Mouse (Mus musculus): ENCODE measurements around the gene Dand5. TPM values are rescaled to one million over a fixed set of nuclear protein-coding genes. Genes with fewer than 3 reads are reported as not detected.

The Dand5 gene
- total RNA-seq, 2 experiments from 2014 or later = 7.4 to 8.3 TPM

DNA sequence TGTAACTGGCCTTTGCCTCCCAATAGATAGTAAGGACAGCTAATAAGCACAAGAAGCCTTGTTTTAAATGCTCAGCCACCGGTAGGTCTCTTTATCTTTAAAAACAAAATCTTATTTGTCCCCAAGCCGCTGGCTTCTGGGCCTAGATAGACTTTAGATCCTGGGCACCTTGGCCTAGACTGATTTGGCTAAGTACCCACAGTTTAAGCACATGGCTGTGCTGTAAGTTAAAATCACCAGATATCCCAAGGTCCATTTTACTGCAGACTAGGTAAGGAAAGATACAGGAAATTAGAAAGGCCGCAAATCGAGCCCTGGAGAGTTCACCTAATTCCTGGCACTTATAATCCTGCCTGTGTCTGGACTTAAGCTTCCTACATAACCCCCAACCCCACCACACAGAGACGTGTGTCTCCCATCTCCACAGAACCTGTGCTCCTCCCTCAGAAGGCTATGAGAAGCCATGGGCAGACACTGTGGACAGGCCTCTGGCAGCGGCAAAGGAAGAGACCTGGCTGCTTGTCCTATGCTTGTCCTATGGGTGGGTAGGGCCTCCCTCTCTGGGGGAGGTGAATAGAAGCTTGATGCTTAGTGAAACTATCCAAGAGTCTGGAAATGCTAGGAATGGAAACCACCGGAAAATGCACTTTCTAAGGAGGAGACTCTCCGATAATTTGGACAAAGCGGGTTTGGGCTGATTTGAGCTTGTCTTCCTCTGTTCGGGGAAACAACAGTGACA lies 44.6 kb downstream of the Dand5 start:
- no peak for DNase-seq (ENCODE audit: extremely low spot score in 1 of 2, low spot score in 2 of 2)
- intact Hi-C loops (cut with DNase I) = no loop called here

DNA sequence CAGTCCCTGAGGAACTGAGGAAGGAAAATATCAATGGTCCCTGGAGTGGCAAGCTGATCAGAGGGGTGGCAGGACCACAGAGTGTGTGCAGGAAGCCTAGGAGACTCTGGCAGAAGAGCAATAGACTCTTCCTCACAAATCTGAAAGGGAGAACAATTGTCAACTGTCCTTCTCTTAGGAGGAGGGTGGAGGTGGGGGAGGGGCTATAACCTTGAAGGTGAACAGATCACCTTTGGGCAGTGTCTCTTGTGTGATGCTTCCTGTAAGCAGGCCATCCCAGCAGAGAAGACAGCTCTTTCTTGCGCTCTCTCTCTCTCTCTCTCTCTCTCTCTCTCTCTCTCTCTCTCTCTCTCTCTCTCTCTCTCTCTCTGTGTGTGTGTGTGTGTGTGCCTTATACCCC lies 46.1 kb downstream of the Dand5 start:
- DNase-seq (ENCODE audit: extremely low spot score in 1 of 2, low spot score in 2 of 2) = no peak
- intact Hi-C loops (cut with DNase I) = no loop called here

DNA sequence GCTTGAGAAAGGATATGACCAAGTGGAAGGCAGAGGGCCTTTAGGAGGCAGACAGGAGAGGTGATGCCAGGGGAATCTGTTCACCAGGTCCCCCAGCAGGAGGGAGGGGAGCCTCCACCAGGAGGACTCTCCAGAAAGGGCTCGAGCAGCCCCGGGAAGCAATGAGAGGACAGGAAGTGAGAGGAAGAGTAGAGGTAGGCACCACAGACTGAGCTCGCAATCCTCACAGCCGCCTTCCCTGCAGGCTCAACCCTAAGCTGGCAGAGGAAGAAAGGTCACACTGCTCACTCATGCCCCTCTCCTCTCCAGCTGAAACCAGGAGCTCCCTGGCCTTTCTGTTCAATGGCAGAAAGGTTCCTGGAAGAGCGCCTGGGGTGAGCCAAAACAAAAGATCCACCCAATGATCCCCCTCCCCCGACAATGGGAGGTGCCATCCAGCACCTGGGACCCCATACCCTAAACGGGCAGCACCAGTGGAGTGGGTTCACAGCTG lies 47.0 kb downstream of the Dand5 start:
- intact Hi-C loops (cut with DNase I) = no loop called here
- no peak for DNase-seq (ENCODE audit: extremely low spot score in 1 of 2, low spot score in 2 of 2)

DNA sequence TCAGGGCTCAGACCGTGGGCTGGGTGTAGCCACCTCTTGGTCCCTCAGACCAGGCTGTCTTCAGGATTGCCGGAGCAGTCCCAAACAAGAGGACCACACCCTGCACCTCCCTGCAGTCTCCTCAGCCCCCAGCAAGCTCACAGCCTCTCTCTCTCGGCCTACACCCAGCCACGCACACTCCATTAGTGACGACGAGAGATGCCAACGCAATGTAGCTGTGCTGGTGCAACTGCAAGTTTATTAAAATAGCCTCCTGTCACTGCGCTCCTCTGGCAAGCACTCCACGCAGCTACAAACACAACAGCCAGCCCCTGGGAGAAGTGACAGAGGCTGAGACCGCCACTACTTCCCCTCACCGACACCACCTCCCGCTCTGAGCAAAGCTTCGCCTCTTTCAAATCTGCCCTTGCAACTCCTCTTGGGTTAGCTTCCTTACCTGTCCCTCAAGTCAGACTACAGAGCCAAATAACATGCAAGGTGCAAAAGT lies 47.5 kb downstream of the Dand5 start:
- DNase-seq (ENCODE audit: extremely low spot score in 1 of 2, low spot score in 2 of 2) = no peak
- intact Hi-C loops (cut with DNase I) = no loop called here

DNA sequence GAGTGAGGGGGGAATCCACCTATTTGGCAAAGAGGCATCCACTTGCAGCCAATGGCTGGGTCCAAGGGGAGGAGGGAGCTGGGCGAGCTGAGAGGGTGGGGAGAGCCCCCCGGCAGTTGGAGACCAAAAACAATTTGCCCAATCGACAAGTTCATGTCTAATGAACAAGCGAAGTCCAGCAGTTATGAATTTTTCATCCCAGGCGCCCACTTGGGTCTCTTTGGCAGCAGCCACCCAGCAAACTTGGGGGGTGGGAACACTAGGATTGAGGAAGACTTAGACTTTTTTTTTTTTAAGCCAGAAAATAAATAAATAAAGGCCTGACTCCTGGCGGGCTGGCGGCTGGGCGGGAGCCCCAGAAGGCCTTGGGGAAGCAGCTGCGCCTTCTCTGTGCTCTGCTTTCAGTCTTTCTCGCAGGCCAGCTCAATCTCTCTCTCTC lies 48.1 kb downstream of the Dand5 start:
- peak in 1 of 2 experiments; percentile 78 for DNase-seq (ENCODE audit: extremely low spot score in 1 of 2, low spot score in 2 of 2)
- intact Hi-C loops (cut with DNase I) = no loop called here

DNA sequence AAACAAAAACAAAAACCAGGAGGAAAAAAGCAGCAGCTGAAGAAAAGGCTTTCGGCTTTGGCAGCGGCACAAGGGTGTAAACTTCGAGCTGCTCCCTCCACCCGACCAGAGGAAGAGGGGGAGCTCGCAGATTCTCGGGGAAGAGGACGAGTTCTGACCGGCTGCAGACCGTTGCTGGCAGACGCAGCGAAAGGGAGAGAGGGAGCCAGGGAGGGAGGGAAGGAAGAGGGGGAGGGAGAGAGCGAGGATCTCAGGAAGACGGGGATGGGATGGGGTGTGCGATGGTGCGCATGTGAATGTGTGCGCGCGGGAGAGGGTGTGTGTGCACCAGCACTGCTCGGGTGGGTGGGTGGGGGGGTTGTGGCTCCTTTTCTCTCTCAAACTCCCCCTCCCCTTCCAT lies 48.8 kb downstream of the Dand5 start:
- DNase-seq (ENCODE audit: extremely low spot score in 1 of 2, low spot score in 2 of 2) = peak; percentile 87 to 90
- intact Hi-C loops (cut with DNase I) = no loop called here

DNA sequence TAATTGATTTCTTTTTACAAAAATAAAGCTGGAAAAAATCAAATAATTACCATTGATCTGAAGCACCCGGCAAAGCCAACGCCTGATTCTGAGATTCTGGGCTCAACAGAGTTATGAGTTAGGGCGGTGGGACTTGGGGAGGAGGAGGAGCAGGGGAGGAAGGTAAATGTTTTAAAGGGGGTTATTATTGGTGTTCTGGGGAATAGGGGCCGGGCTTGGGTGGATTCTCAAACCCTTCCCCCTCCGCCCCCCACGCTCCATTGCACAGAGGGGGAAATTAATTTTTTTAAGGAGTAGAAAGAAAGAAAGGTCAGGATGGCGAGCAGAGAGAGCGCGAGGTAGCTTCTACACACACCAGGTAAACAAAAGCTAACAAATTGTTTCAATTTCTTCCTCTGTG lies 49.3 kb downstream of the Dand5 start:
- intact Hi-C loops (cut with DNase I) = no loop called here
- DNase-seq (ENCODE audit: extremely low spot score in 1 of 2, low spot score in 2 of 2) = no peak

DNA sequence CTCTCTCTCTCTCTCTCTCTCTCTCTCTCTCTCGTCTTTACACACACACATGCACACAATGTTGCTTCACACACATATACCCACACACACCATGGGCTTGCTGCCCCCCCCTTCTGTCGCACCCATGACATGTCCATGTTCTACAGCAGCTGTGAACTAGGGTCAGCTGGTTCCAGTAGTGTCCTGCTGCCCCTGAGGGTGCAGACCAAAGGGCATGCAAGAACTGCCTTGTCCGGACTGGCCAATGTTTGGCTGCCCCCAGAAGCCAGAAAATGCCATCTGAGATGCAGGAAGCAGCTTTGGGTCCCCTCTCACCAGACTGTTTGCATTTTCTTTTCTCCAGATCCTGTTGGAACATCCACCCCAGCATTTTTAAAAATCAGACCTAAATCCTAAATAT lies 50.0 kb downstream of the Dand5 start:
- intact Hi-C loops (cut with DNase I) = no loop called here
- DNase-seq (ENCODE audit: extremely low spot score in 1 of 2, low spot score in 2 of 2) = no peak

DNA sequence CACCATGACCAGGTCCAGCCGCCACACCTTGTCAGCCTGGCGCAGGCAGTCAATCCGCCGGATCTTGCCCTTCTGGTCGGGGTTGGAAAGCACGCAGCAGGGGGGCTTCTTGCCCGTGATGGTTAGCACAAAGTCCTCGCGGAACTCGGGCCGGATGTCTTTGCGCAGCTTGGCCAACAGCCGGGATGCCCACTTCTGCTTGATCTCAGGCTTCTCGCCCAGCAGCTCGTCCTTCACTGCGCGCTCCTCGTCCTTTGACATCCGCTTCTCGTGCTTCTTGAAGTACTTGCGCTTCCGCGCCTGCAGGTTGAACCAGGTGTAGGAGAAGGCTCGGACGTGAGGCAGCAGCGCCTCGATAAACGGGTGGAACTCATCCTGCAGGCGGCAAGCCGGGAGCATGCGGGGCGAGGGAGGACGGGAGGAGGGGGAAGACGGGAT lies 50.7 kb downstream of the Dand5 start:
- peak in 1 of 2 experiments; percentile 67 for DNase-seq (ENCODE audit: extremely low spot score in 1 of 2, low spot score in 2 of 2)
- intact Hi-C loops (cut with DNase I) = no loop called here

DNA sequence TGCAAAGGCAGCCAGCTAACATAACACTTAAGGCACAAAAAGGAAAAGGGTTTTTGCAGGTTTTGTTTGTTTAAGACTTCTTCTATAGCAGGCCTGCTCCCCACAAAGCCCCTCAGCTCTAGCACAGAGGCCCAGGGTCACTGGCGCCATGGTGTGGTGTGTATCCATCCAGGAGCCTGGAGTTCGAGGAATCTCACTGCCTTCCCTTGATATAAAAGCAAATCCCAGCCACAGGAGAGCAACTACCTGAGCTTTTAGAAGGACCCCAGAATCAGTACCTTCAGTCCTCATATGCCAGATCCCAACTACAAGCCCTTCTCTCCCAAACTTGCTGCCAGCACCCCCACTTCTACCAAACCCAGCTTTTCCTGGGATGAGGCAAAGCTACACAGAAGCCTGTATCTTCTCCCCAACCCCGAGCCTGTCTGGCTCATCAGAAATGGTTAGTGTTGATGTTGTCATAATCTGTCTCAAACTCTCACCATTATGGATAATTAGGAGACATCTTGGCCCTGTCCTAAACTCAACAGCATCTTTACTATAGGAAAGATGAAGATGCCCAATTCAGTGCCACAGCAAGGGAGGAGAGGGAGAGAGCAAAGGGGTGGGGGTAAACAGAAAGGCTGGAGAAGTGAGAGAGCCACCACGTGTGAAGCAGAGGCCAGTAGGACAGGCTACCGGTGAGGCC lies 51.5 kb downstream of the Dand5 start:
- intact Hi-C loops (cut with DNase I) = no loop called here
- no peak for DNase-seq (ENCODE audit: extremely low spot score in 1 of 2, low spot score in 2 of 2)

DNA sequence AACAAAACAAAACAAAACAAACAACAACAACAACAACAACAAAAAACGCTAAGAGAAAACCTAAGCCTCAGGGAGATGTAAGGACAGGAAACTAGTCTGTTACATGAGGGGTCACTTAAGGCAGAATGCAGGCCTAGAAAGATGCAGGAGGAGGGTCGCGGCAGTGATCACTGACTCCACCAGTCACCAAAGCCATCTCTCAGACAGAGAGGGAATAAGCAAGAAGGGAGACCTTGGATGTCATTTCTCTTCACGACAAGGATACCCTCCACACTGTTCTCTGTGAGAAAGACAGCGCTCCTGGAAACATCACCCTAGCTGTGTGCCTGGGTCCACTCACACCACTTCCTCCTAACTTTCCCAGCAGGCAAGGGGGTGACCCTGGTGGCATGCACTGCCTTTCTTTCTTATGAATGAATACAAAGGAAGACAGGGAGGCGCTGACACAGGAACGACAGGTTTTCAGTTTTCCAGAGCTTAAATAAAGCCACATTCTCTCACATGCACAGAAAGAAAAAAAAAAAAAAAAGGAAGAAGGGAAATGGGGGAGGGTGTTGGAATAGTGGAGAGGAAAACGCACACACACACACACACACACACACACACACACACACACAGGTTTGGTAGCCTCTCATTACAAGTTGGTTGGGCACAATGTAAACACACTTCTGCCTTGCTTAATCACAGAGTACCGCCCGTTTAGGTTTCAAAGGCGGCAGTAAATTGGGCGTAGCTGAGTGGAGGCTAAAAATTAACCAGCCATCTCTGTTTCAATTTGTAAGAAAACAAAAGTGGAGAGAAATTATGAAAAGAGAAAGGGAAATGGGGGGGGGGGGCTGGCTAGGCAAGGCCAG lies 52.3 kb downstream of the Dand5 start:
- DNase-seq (ENCODE audit: extremely low spot score in 1 of 2, low spot score in 2 of 2) = no peak
- intact Hi-C loops (cut with DNase I) = no loop called here

DNA sequence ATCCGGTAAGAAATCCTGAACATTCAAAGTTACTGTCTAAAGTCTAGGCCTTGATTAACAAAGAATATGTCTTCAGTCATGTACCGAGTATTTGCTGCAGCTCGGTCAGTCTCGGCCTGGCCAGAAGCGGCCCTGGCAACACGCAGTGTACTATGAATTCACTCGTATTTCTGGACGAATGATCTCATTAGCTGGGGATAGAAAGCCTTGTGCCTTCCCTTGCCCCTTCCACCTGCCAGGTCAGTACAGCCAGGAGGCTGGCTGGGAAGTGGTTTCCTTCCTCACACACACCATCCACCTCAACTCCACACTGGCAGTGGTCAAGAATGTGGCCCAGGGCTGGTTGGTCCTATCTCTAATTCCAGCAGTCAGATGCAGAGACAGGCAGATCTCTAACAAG lies 53.3 kb downstream of the Dand5 start:
- intact Hi-C loops (cut with DNase I) = no loop called here
- DNase-seq (ENCODE audit: extremely low spot score in 1 of 2, low spot score in 2 of 2) = no peak

DNA sequence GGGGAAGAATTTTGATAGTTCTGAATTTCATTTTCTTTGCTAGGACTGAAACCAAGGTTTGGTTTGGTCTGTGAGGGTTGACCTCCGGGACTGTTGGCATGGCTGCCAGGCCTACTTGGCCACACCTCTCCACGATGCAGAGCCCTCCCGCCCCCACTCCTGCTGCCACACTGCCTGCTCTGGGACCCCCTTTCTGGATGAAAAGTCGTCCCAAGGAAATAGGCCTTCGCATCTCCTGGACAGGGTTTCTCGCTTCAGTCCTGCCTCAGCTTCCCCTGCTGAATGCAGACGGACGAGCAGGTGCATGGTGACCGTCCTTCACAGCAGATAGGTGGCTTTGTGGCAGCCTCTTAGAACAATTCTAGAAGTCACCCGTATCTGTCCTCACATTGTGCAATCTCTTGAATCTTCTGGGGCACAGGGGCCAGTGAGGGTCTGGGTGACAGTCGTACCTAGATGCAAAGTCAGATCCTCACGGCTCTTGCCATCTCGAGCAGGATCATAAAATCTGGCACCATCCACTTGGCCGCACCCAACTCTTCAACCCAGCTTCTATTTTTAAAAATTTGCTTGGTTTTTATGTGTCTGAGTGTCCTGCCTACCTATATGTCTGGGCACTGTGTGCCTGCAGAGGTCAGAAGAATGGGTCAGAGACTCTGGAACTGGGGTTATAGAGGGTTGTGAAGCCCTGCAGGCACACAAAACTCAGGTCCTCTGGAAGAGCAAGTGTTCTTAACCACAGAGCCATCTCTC lies 54.1 kb downstream of the Dand5 start:
- no peak for DNase-seq (ENCODE audit: extremely low spot score in 1 of 2, low spot score in 2 of 2)
- intact Hi-C loops (cut with DNase I) = no loop called here

DNA sequence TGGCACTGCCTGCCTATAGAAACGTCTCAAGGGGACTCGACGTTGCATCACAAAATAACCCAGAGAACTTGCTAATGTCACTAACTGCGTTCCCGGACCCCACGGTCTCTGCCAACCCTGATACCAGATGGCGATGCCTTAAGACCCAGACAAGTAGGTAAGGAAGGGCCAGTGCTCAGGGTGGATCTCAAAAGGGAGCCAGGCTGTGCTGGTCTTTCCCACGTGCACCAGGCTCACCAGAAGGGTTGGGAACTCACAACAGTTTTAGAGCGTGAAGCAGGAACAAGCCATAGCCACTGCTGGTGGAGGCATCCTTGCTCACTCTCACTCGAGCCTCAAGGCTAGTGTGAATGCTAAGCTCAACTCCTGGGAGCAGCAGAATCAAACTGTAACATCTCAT lies 55.4 kb downstream of the Dand5 start:
- no peak for DNase-seq (ENCODE audit: extremely low spot score in 1 of 2, low spot score in 2 of 2)
- intact Hi-C loops (cut with DNase I) = no loop called here

DNA sequence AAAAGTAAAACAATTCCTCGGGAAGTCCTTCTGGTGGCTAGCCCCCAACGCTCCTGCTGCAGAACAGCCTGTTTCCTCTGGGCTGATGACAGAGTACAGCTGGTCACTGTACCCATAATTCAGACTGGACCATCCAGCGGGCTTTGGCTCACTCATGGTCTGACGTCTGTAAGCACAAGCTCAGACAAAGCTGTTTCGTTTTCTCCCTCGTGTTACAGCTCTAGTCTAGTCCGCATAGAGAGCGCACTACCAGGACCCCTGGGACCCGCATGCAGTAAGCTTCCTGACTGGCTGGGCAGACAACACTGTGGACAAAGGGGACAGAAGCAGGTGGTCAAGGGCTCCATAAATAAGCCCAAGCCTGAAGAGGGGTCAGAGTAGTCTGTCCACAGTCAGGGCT lies 56.2 kb downstream of the Dand5 start:
- intact Hi-C loops (cut with DNase I) = no loop called here

DNA sequence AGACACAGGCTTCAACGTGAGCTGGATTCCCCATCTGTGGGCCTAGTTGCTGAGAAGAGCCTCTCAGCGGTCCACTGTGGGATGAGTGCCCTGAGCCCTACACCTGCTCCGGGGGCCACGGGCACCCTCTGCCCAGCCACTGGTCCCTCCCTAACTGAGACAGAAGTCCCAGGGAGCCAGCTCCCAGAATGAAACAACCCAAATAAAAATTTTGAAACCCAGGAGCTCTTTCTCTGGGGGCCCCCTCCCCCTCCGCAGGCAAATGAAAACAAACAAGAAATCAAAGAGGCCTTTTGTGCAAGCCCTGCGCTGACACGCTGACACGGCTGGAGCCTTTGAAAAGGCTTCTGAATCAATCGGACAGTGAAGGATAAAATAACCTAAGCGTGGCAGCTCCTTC lies 57.0 kb downstream of the Dand5 start:
- intact Hi-C loops (cut with DNase I) = no loop called here
- no peak for DNase-seq (ENCODE audit: extremely low spot score in 1 of 2, low spot score in 2 of 2)

More for the DNA sequence above, 56.2 kb downstream of the Dand5 start:
- no peak for DNase-seq (ENCODE audit: extremely low spot score in 1 of 2, low spot score in 2 of 2)

All from left cerebral cortex, postnatal 10 days (tissue).